Mouse (Mus musculus): ENCODE results near the gene Cd4. TPM values are rescaled to one million over a fixed set of nuclear protein-coding genes. Genes with fewer than 3 reads are reported as not detected.
"Not testable (repeated sequence)": the region's sequence is repeated elsewhere in the genome, so short reads cannot be mapped to it uniquely, and the experiment has no call there.

The Cd4 gene
- polyA plus RNA-seq, 1 experiment from 2014 or later = 102 TPM

DNA sequence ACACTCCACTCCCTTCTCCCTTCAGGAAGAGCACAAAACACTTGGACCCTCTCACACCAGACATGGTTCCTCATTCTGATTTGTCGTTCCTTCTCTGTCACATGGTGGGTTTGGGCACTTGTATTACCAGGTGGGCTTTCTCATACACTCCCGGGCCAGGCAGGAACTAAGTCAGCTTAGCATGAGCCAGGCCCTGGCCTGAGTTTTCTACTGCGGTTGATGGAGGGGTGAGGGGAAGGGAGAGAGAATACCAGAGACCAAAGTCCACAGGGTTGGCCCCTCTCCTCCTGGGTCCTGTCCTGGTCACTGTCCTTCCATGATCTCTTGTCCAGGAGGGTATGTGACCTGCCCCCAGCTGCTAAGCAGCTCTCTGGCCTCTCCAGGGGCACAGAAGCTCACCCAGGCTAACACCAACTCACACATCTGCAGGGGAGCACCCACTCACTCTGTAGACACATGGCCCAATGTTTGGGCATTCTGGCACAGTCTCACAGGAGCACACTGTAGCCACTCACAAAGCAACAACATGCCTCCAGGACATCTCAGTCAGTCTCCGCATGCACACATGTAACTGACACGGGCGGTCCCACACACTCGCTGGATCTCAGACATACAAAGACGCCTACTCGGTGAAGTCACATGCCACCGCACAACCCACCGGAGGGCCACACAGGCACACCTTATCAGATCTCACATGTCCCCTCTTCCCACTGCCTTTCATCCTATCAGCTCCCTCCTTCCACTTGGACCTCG is 28.1 kb upstream of the Cd4 start:
- DNase-seq (ENCODE audit: low spot score) = peak; percentile 47

DNA sequence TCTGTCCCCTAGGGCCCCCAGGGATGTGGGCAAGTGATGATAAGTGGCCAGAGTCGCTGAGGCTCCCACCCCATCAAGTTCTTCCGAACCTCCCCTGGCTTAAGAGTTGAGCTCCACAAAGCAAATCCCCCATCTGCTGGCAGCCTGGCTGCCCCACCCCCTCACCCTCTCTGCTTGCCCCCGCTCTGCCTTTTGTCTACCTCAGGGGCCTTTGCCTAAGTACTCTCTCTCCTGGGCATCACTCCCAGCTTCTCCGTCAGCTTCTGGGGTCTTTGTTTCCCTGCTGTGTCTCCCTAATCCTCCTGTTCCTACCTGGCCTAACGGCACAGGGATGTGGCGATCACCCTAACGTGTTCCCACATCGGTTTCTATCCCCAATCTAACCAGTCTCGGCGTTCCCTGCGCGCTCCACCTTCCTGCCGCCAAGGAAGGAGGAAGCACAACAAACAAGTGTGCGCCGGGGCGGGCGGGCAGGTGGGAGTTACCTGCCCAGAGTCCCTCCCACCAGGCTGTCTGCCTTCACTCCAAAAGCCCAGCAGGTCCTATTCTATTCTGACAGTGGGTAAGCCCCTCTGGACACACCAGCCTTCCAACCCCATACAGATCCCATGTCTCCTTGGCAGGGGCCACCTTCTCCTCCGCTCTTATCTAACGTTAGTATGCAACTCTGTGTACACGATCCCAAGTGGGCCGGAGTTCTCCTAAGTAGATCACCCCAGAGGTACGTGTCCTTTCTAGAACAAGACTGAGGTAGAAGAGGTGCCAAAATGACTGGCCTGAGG is 27.3 kb upstream of the Cd4 start:
- DNase-seq (ENCODE audit: low spot score) = no peak

DNA sequence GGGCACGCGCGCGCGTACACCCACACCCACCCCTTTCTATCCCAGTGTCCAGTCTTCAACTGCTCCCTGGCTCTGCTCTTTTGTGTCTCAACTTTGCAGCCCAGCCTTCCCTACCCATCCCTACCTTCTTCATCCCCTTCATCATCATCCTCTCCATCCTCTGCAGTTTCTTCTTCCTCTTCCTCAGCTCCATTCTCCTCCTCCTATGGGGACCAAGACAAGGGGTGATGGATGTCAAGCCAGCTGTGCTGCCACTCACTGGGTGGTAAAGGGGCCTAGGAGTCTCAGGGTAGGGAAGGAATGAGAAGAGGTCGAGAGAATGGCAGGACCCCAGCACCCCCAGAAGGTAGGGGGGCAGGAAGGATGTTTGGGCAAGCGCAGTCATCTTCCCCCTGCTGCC is 26.5 kb upstream of the Cd4 start:
- DNase-seq (ENCODE audit: low spot score) = no peak

DNA sequence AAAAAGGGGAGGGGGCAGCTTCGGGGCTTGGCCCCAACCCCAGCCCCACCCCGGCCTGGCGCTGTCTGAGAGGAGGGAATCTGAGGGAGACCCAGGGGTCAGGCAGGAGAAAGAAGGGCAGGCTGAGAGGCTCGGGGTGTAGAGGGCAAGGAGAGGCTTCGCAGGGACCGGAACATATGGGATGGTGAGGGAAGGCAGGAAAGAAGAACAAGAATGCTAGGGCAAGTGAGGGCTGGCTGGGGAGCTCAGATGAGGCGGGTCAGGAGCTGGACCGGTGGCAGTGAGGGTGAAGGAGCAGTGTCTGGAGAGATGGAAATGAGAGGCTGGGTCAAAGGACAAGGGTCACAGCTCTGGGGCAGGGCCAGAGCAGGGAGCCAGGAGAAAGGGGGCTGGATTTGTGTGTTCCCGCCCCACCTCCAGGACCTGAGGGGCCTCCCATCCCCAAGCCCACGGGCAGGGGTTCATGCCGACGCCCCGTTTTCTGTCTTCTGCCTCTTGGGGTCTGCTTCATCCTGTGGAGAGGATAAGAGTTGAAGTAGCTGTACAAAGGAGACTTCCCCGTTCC is 25.8 kb upstream of the Cd4 start:
- DNase-seq (ENCODE audit: low spot score) = no peak

DNA sequence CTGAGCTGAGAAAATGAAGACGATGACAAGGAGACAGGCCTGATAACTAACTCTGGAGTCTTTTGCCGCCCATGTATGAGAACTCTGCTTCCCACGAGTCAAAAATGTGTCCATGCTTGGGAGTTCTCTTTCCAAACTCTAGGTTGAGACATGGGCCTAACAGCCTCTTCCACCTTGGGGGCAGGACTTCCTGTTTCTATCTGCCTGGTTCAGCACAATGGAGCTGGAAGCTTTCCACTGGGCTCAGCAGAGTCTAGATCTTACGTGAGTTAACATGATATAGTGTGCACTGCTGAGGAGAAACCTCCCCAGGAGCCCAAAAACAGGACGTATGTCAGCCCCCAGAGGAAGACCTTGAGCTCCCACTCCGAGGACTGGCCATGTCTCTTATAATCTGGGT is 25.2 kb upstream of the Cd4 start:
- DNase-seq (ENCODE audit: low spot score) = no peak

DNA sequence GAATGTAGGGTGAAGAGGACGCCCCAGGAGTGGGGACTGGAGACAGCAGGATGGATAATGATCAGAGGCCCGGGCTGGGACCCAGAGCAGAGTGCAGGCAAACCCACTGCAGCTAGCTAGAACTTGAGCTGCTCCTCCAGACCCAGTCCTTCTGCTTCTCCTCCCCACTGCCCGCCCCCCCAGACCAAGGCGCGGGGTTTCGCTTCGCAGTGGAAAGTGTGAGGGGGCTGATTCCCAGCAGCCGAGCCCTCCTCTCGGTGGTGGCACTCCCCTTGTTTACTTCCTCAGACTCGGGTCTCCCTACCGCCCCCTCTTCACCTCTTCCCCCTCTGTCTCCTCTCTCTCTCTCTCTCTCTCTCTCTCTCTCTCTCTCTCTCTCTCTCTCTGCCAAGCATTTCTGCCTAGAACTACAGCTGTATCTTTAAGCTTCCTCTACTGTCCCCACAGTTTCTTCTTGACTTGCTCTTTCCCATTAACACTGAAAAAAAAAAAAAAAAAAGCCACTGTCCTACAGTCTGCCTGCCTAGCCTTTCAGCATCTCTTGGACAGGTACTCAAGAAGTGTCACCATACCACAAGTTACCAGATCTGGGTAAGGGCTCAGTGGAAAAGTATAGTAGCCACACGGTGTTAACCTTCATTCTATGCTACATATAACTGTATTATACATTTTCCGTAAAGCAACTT is 23.7 kb upstream of the Cd4 start, which contains the start of gene Lag3:
Gene Lag3, minus strand, starts transcription at position 173 of the 686 bp plus-strand sequence.
- DNase-seq (ENCODE audit: low spot score) = peak; percentile 56

DNA sequence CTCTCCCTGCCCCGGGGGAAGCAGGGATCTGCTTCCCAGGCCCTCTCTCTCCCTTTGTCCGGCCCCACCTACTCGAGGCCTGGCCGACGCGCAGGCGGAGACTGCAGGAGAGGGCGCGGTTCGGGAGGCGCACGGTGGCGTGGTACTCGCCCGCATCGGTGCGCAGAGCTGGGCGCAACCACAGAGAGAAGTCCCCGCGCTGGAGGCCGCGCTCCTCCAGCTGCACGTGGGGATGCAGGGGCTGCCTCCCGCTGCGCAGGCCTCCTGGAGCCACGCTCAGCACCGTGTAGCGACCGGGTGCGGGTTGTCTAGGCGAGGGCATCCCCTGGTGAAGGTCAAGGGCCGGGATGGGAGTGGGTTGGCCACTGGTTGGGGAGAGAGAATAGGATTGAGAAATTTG is 22.0 kb upstream of the Cd4 start:
- DNase-seq (ENCODE audit: low spot score) = no peak

DNA sequence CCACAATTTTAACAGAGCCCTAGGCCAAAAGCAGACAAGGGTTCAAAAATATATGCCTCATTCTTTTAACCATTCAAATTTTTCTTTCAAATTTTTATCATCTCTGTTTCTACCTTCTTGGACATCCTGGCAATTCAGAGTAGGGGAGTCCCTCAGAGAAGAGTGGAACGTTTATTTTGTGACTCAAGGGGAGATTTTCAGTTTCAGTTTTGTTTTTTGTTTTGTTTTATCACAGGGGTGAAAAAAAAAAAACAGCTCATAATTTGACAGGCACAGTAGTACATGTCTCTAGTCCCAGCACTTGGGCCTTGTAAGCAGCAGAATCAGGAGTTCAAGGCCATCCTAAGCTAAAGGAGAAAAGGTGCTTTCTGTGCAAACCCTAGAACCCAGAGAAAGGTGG is 19.7 kb upstream of the Cd4 start:
- no peak for DNase-seq (ENCODE audit: low spot score)

DNA sequence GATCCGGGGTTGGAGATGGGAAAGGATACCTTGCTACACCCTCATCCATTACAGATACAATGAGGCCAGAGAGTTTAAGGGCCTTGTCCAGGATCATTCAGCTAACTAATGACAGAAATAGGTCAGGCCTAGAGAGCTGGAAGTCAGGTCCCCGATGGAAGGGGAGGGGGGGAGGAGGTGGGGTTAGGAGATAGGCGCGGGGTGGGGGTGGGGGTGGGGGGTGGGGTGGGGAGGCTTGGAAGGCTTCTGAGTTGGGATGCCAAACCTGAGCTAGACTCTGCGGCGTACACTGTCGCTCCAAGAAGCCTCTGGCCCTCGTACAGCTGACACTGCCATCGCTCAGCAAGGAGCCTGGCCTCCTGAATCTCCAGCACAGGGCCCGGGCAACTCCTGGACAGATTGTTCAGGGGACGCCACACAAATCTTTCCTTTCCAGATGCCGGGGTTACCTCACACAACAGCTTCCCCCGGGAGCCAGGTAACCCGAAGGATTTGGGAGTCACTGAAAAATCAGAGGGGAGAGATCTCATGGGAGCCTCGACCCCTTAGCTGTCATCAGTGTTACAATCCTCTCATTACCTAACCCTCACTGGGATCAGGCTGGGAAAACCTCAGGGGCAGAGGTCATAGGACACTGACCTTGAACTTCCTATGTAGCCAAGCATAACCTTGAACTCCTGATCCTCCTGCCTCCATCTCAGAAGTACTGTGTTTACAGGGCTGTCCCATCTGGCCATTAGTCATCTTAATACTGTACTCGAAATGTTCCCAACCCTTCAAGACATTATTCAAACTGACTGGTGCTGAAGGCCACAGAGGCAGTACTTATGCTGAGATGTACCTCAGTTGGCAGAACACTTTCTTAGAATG is 17.2 kb upstream of the Cd4 start:
- DNase-seq (ENCODE audit: low spot score) = no peak

DNA sequence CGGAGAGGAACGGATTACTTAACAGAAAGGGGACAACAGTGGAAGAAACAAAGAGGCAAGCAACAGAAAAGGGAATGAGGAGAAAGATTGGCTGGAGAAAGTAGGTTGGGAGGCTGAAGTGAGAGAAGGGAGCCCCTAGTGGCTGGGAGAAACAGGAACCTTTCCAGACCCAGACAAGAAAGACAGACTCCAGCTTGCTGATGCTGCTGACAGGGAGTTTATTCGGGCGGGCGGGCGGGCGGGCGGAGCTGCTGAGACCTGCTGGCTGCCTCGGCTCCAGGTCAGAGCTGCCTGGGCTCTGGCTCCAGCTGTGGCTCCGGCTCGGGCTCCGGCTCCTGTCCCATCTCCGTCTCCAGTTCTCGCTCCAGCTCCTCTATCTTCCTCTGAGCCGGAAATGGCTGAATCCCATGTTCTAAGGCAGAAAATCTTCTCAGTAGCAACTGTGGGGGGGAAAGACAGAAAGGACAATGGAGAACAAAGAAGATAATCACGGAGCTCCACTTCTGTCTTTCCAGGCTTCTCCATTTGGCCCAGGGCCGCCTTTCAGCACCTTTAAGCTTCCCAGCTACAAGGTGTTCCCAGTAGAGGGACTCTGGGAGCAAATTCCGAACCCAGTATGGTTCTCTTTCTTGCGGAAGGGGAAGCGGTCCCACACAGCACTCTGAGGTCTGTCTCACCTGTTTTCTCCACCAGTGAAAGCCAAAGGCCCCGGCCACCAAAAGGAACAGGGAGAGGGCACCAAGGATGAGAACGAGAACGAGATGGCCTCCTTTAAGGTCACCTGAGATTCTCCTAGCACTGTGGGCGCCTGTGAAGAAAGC is 16.4 kb upstream of the Cd4 start:
- peak; percentile 73 for DNase-seq (ENCODE audit: low spot score)

DNA sequence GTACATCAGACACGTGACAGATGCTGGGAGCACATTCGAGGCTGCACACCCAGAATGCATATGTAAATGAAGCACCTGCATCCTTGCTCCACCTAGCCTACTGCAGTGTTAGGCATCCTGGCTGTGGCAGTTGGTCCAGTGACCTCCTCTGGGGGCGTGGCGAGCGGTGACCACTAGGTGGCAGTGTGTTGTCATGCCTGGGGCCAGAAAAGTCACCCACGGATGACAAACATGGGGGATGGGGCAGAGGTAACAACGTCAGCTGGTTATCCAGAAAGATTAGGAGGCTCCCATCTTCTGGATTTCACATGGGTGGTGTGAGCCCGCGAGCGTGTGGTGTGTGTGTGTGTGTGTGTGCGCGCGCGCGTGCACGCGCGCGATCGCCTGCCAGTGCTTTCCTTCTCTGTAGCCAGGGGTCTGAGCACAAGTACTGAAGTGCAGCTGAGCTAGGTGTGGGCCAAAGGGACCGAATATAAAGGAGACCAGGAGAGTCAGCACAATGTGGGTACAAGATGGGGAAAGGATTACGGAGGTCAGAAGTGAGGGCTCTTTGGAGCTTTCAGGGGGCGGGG is 15.6 kb upstream of the Cd4 start:
- DNase-seq (ENCODE audit: low spot score) = peak; percentile 95

DNA sequence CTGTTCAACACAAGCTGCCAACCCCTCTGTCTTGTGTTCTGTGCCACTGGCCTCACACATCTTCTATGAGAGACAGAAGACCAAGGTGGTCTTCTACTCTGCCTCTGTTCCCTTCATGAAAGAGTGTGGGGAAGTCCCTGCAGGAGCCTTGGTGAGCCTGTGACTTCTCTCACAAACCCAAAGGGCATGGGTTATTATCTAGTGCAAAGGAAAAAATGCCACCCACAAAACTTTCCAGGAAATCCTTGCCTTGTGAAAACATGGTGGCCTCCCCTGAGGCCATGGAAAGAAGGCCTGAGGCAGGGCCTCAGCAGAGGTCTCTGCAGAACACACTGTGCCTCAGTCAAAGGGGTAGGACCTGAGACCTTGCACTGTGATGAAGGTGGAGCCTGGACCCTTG is 13.8 kb upstream of the Cd4 start:
- no peak for DNase-seq (ENCODE audit: low spot score)

DNA sequence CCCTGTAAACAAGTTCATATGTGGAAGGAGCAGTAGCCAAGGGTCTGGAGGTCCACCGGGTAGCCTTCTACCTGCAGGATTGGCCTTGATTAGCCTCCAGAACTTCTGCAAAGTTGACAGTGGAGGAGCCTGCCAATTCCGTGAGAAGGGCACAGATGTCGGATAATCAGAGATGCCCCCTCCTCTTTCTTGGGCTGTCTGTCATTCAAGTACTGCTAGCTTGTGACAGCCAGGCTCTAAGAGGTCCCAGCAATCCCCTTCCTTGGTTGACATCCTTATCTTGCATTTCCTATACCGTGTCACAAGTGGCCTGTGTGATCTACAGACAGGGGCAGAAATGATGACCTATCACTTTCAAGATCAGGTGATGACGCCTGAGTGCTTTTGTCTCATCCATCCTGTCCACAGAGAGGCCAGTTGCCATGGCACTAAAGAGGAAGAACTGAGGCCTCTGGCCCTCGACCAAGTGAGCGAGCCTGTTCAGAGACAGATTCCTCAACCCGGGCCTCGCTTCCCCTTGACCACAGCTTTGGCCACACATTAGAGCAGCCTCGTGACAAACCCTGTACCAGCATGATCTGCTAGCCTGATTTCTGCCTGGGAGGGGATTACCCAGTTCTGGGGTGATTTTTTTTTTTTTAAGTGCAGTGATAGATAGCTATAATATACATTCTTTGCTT is 12.9 kb upstream of the Cd4 start:
- DNase-seq (ENCODE audit: low spot score) = no peak

DNA sequence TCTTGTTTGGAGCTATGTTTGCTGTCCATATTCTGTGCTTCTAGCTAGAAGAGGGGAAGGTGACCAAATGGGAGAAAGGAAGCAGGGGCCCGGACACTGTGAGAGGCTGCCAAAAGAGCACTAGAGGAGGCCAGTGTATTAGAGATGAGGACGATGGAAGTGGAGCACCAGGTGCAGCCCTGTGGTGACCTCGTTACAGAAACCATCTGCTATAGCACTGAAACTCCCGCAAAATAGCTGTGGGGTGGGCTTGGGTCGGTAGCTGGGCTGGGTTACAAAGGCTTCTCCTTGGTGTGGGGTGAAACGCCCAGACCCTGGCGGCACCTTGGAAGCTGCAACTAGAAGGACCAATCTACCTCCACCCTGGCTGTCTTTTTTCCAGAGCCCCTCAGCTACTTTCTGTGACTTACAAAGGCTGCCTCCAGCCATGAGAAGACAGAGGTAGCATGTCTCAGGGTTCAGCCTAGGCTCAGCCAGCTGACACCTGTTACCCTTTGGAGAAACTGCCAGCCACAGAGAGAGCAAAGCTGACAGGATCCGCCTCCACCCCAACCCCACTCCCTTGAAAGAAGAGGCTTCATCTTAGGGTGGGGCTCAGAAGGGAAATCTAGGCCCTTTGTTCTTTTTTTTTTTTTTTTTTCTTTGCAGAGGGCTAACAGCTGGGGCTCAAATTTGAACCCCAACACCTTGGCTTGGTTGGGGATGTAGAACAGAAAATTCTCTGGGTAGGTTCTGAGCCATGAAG is 12.2 kb upstream of the Cd4 start:
- DNase-seq (ENCODE audit: low spot score) = peak; percentile 96

DNA sequence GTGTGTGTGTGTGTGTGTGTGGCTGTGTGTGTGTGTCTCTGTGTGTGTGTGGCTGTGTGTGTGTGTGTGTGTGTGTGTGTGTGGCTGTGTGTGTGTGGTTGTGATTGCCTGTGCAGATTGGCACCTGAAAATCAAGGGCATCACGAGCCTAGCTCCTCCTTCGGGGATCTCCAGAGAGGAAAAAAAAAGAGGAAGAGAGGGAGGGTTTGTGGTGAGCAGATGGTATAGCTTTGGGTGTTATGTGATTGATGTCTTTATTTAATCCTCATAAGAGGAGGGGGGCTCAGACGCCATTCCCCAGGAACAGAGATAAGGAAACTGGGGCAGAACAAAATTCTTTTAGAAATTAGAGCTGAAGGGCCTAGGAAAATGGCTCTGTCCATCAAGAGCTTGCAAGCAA is 10.3 kb upstream of the Cd4 start:
- no peak for DNase-seq (ENCODE audit: low spot score)

DNA sequence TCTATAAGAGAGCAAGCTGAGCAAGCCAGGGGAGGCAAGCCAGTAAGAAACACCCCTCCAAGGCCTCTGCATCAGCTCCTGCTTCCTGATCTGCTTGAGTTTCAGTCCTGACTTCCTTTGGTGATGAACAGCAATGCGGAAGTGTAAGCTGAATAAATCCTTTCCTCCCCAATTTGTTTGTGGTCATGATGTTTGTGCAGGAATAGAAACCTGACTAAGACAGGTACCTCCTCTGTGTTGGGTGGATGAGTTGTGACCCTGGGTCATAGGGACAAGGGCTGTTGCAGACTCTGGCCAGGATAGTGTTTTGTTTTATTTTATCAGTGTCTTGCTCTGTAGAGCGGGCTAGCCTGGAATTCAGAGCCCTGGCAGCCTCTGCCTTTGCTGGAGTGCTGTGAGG is 6.1 kb upstream of the Cd4 start:
- DNase-seq (ENCODE audit: low spot score) = not testable (repeated sequence)

DNA sequence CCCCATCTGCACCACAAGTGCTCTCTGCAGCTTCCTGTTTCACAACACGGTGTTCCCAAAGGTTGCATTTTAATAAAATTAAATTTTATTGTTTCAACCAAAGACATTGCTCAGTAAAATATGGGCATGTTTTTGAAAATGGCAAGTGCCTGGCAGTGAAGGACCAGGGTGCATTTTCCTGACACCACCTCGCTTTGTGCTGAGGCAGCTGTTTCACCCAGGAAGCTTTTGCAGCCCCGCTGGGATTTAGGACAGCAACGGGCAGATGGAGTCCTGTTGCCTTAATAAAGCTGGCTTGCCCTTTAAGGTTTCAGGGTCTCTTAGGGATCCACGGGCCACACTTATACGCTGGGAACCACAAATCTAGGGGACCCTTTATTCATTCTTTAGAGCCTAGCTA is 3.0 kb upstream of the Cd4 start:
- DNase-seq (ENCODE audit: low spot score) = no peak

DNA sequence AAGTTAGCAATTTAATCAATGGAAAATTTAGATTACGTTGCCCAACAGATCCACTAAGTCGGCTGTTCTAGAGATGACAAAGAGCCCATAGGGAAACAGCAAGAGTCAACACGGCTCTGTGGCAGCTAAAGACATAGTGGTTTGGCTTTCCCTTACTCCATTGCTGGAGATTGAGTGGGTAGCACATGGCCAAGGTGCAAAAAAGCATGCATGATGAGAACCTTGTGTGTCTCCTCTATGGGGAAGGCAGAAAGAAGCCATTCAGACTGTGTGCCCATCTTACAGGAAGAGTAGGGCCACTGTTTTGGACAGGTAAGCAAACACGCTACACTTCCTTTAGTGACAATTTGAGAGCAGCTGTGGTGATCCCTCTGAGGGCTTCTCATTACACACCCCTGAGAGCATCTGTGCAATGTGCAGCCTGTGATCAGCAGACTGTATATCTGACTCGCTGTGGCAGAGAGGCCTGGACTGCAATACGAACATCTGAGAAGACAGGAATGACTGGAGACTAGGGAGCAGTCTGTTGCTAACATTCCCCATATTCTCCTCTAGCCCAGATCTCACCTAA is 619 bp upstream of the Cd4 start:
- peak; percentile 47 for DNase-seq (ENCODE audit: low spot score)
